9 mouse cellular contexts compared by ENCODE assay signal in the genomic region with DNA sequence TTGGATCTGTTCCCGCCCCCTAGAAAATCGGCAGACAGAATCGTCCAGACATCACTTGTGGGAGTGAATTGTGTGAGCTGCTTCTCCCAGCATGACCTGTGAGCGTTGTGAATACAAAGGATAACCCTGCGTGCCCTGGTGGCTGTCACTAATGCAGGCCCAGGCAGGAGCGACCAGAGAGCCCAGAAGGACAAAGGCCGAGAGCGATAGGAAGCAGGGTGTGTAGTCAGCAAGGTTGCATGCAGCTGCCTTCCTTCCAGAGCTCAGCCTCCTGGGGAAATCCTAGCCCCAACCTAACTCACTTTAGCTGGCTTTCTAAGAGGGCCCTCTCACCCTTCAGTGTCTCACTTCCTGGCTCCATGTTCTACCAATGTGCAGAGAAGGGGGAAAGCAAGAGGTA.
DNase-seq lines count a peak whose midpoint lies in the region; ATAC-seq lines count a peak whose summit lies in the region.
"Had no signal": no experiment of that assay in that cellular context is flagged by ENCODE, and none has a peak within 500 bp of the region (broad histone marks: within the 10 kb centered on the region; RNA-seq: fewer than 3 reads in every experiment).

No protein-coding gene starts in this region.

- no peak for DNase-seq in heart, postnatal 36 days
- DNase-seq in retina, embryonic 14.5 days (ENCODE audit: low spot score): peak; percentile 54
- no peak for DNase-seq in thymus, postnatal 14 days
- no peak for DNase-seq in adrenal gland, postnatal 10 days
- DNase-seq in spleen, adult 18-20 months: no peak

- no peaks in the 10 kb centered on the region for H3K27me3 ChIP-seq in heart, embryonic 12.5 days (replicated peaks)
- H3K27me3 ChIP-seq in forebrain, embryonic 12.5 days: peaks cover 4% of the 10 kb centered on the region; the same call in 1 of the 2 replicates
- no peaks in the 10 kb centered on the region for H3K27me3 ChIP-seq in limb, embryonic 12.5 days

- 35% methylated on average over 8 of the region's 8 CpGs for WGBS in heart, embryonic 12.5 days
- WGBS in forebrain, embryonic 12.5 days: 8% methylated on average over 8 of the region's 8 CpGs
- WGBS in limb, embryonic 12.5 days: 38% methylated on average over 8 of the region's 8 CpGs

- no peak overlapping the region for H3K4me3 ChIP-seq in heart, embryonic 12.5 days
- H3K4me3 ChIP-seq in forebrain, embryonic 12.5 days (replicated peaks): no peak overlapping the region
- H3K4me3 ChIP-seq in limb, embryonic 12.5 days (replicated peaks): no peak overlapping the region

- H3K9ac ChIP-seq in heart, embryonic 12.5 days: no peak overlapping the region
- H3K9ac ChIP-seq in forebrain, embryonic 12.5 days: no peak overlapping the region
- no peak overlapping the region for H3K9ac ChIP-seq in limb, embryonic 12.5 days (replicated peaks)

- no peak for ATAC-seq in heart, embryonic 12.5 days (ENCODE audit: insufficient number of reproducible peaks, low FRiP score)
- ATAC-seq in forebrain, embryonic 12.5 days (ENCODE audit: low FRiP score): no peak; the same call in 1 of the 2 replicates
- no peak for ATAC-seq in limb, embryonic 12.5 days (ENCODE audit: insufficient number of reproducible peaks, insufficient read depth, low FRiP score, low TSS enrichment, low read depth)

- peaks cover 28% of the 10 kb centered on the region for H3K4me1 ChIP-seq in heart, embryonic 12.5 days (replicated peaks)
- H3K4me1 ChIP-seq in forebrain, embryonic 12.5 days: peaks cover 71% of the 10 kb centered on the region
- H3K4me1 ChIP-seq in limb, embryonic 12.5 days (replicated peaks): peaks cover 79% of the 10 kb centered on the region

- intact Hi-C loops in heart, postnatal 36 days (cut with DNase I): loop anchor here (5.0 kb wide), 2 partner anchors 85 to 150 kb away; no protein-coding TSS in a partner anchor

- H3K9me3 ChIP-seq in heart, embryonic 12.5 days (replicated peaks): no peaks in the 10 kb centered on the region
- no peaks in the 10 kb centered on the region for H3K9me3 ChIP-seq in forebrain, embryonic 12.5 days
- no peaks in the 10 kb centered on the region for H3K9me3 ChIP-seq in limb, embryonic 12.5 days

- H3K27ac ChIP-seq in heart, embryonic 12.5 days (ENCODE audit: poor library complexity, severe bottlenecking): peak overlapping the region; percentile 2; the same call in 1 of the 2 replicates
- H3K27ac ChIP-seq in forebrain, embryonic 12.5 days: peak overlapping the region; percentile 86
- peak overlapping the region; percentile 66 for H3K27ac ChIP-seq in limb, embryonic 12.5 days

- no peak overlapping the region for H3K4me2 ChIP-seq in heart, embryonic 12.5 days
- H3K4me2 ChIP-seq in forebrain, embryonic 12.5 days: no peak overlapping the region
- H3K4me2 ChIP-seq in limb, embryonic 12.5 days: no peak overlapping the region
- H3K4me2 ChIP-seq: liver, embryonic 11.5 days had no signal

- H3K36me3 ChIP-seq in heart, embryonic 12.5 days: no peaks in the 10 kb centered on the region
- no peaks in the 10 kb centered on the region for H3K36me3 ChIP-seq in forebrain, embryonic 12.5 days (replicated peaks)
- H3K36me3 ChIP-seq in limb, embryonic 12.5 days: no peaks in the 10 kb centered on the region

Comparison
In these comparisons a context has a peak if more than half of its experiments do, and no peak if none do; other contexts are left out.
1. H3K27ac ChIP-seq: peak in every context shown above with its lines; median percentile 86 in forebrain, embryonic 12.5 days; 66 in limb, embryonic 12.5 days; 2 in heart, embryonic 12.5 days.